Mouse (Mus musculus) fat pad, adult 2 months (tissue): ENCODE data around the gene Gde1.

Experiments
- DNase-seq: peaks from one replicate; pipeline ENCODE4 v3.0.0-alpha.2; 2011; ENCODE audit warnings: low read depth, low spot score; ENCODE audit errors: extremely low read depth

The Gde1 gene

GRCm38 (mm10) chr7:118707216-118707615, 1.6 kb upstream of the Gde1 start:
- DNase-seq = no peak

GRCm38 (mm10) chr7:118706488-118706887, 910 bp upstream of the Gde1 start:
- no peak for DNase-seq

GRCm38 (mm10) chr7:118706051-118706450, 473 bp upstream of the Gde1 start:
- no peak for DNase-seq

- DNase-seq = no peak
Measured at GRCm38 (mm10) chr7:118704001-118704850, 1.4 kb downstream of the Gde1 start.

GRCm38 (mm10) chr7:118703144-118703561, 2.4 kb downstream of the Gde1 start:
- DNase-seq = no peak

GRCm38 (mm10) chr7:118698882-118699281, 6.7 kb downstream of the Gde1 start:
- DNase-seq = no peak

GRCm38 (mm10) chr7:118697168-118697567, 8.4 kb downstream of the Gde1 start:
- DNase-seq = no peak

GRCm38 (mm10) chr7:118696146-118696545, 9.4 kb downstream of the Gde1 start:
- DNase-seq = no peak

- DNase-seq = no peak
Measured at GRCm38 (mm10) chr7:118691287-118691686, 14.3 kb downstream of the Gde1 start.

GRCm38 (mm10) chr7:118689088-118689487, 16.5 kb downstream of the Gde1 start:
- no peak for DNase-seq

- DNase-seq = no peak
Measured at GRCm38 (mm10) chr7:118688199-118688598, 17.4 kb downstream of the Gde1 start.

- DNase-seq = no peak
Measured at GRCm38 (mm10) chr7:118676826-118677225, 28.8 kb downstream of the Gde1 start.

GRCm38 (mm10) chr7:118670142-118670541, 35.4 kb downstream of the Gde1 start:
- DNase-seq = no peak

- DNase-seq = no peak
Measured at GRCm38 (mm10) chr7:118667773-118668172, 37.8 kb downstream of the Gde1 start.

- DNase-seq = no peak
Measured at GRCm38 (mm10) chr7:118656730-118657129, 48.8 kb downstream of the Gde1 start.

- DNase-seq = no peak
Measured at GRCm38 (mm10) chr7:118652572-118653295, 52.8 kb downstream of the Gde1 start.

- no peak for DNase-seq
Measured at GRCm38 (mm10) chr7:118650891-118651290, 54.7 kb downstream of the Gde1 start.

- DNase-seq = no peak
Measured at GRCm38 (mm10) chr7:118650119-118650518, 55.5 kb downstream of the Gde1 start.

GRCm38 (mm10) chr7:118649328-118649727, 56.2 kb downstream of the Gde1 start:
- no peak for DNase-seq

GRCm38 (mm10) chr7:118646237-118646636, 59.3 kb downstream of the Gde1 start:
- no peak for DNase-seq
